Mouse (Mus musculus) stomach, embryonic 16.5 days (tissue): ENCODE data around the gene Ndufs7. TPM values are rescaled to one million over a fixed set of nuclear protein-coding genes. Genes with fewer than 3 reads are reported as not detected.
A peak's percentile ranks its signal among the peaks of the same experiment; 100 is the strongest.
"Not testable (repeated sequence)": the region's sequence is repeated elsewhere in the genome, so short reads cannot be mapped to it uniquely, and the experiment has no call there.

ENCODE experiments used
- ATAC-seq: fragments of 200-750 bp; cut with Nextera tagmentation; 2 replicates; pipeline ENCODE4 v1.8.0; 2017; ENCODE audit warnings: moderate number of reproducible peaks, moderate TSS enrichment; ENCODE audit not compliant: insufficient read depth, low FRiP score
- H3K27ac ChIP-seq: fragments of 300-500 bp; sonication (generic); 2 replicates; pipeline ENCODE4 v1.5.1; 2014; ENCODE audit warnings: low read length
- H3K27me3 ChIP-seq: fragments of 300-500 bp; sonication (generic); 2 replicates; pipeline ENCODE4 v1.6.1; 2014; ENCODE audit warnings: low read length, control low read depth, mixed read lengths; ENCODE audit not compliant: control insufficient read depth, insufficient read depth
- H3K36me3 ChIP-seq: fragments of 300-500 bp; sonication (generic); 2 replicates; pipeline ENCODE4 v1.6.1; 2014; ENCODE audit warnings: low read length; ENCODE audit not compliant: control insufficient read depth, insufficient read depth
- H3K4me1 ChIP-seq: fragments of 300-500 bp; sonication (generic); 2 replicates; pipeline ENCODE4 v1.6.1; 2014; ENCODE audit warnings: low read length, control low read depth, mixed read lengths; ENCODE audit not compliant: control insufficient read depth, insufficient read depth
- H3K4me2 ChIP-seq: fragments of 300-500 bp; sonication (generic); 2 replicates; pipeline ENCODE4 v1.6.1; 2014; ENCODE audit warnings: low read depth, low read length, mixed read lengths
- H3K4me3 ChIP-seq: fragments of 300-500 bp; sonication (generic); replicated peaks from 2 replicates; pipeline ENCODE4 v1.5.1; 2014; ENCODE audit warnings: mild to moderate bottlenecking, low read length
- H3K9ac ChIP-seq: fragments of 300-500 bp; sonication (generic); 2 replicates; pipeline ENCODE4 v1.6.1; 2014; ENCODE audit warnings: low read length
- H3K9me3 ChIP-seq: fragments of 300-500 bp; sonication (generic); replicated peaks from 2 replicates; pipeline ENCODE4 v1.6.1; 2016; ENCODE audit warnings: low read length, control low read depth; ENCODE audit not compliant: control insufficient read depth
- WGBS: fragments of 180-500 bp; shearing (Covaris S2); extraction: QIAGEN DNeasy Blood & Tissue Kit; methylation state at CpG from one replicate; pipeline ENCODE4 v1.1.7; 2014; 5-methylcytosine and 5-hydroxymethylcytosine counted together
- polyA plus RNA-seq: library from polyadenylated mRNA; unstranded; fragments of >200 nt; fragmentation: Nextera tagmentation; extraction: Ambion mirVana; gene quantifications from 2 replicates; pipeline ENCODE4 v1.2.1, GENCODE M21; 2015

The Ndufs7 gene
- 340 and 344 TPM in 2 replicates for polyA plus RNA-seq

GRCm38 (mm10) chr10:80248971-80249640 is at the start of gene Ndufs7:
Ndufs7 (plus strand) TSS chr10:80249121.
- ATAC-seq, result peak; percentile 89
- Histone ChIP-seq H3K36me3 (no peaks in the 10 kb centered on the region), H3K4me1 (peaks cover 19% of the 10 kb centered on the region), H3K9ac (peak within 1 kb of the TSS; percentile 94), H3K9me3 (no peaks in the 10 kb centered on the region), H3K4me2 (peak within 1 kb of the TSS; percentile 90), H3K4me3 (peak within 1 kb of the TSS; percentile 88), H3K27ac (peak within 1 kb of the TSS; percentile 92), H3K27me3 (no peaks in the 10 kb centered on the region)
- WGBS, result under 1% methylated on average over 53 of the region's 53 CpGs

DNA sequence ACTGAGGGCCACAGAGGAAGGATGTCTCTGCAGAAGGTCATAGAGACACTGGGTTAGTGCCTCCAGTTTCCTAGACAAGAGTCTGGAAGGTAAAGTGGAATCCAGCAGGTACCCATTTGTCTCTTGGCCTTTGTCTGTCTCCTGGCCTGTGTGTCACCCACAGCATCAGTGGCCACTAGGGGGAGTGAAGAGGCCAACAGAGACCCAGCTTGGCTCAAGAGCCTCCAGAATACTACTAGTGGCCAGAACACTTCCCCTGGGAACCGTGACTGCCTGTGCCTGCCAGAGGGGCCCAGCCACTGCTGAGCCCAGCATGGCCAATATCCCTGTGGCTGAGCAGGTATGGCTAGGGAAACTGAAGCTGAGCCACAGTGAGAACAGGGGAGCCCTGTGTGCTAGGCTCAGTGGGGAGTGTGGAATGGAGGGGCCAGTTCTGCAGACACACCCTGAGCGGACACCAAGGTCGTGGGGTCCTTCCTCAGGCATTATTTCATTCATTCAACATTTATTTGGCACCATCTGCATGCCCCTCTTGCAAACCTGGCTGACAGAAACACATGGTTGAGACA is 49.4 kb upstream of the Ndufs7 start:
- no peaks in the 10 kb centered on the region for H3K9me3 ChIP-seq
- no peaks in the 10 kb centered on the region for H3K36me3 ChIP-seq
- no peak overlapping the region for H3K27ac ChIP-seq
- ATAC-seq, result peak; percentile 86
- H3K4me2 ChIP-seq, result no peak overlapping the region
- H3K27me3 ChIP-seq, result no peaks in the 10 kb centered on the region
- H3K4me1 ChIP-seq, result peaks cover 6% of the 10 kb centered on the region; the same call in 1 of the 2 replicates
- no peak overlapping the region for H3K9ac ChIP-seq
- WGBS, result 50% methylated on average over 3 of the region's 3 CpGs
- H3K4me3 ChIP-seq, result no peak overlapping the region

DNA sequence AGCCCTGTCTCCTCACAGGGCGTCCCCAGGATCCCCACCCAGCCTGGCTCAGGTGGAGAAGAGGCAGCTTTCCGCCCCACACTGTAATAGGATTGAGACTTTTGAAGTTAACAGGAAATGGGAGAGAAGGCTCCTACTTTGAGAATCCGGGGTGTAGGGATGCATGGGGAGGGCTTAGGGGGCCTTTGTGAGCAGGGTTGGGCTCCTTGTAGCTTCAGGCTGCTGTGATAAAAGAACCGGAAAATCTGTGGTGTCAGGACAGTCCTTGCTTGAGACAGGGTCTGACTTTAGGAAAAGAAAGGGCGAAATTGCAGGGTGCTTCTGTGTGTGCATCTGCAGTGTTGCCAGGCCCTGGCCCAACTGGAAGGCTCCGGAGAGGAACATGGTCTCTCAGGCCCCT is 48.4 kb upstream of the Ndufs7 start:
- Histone ChIP-seq H3K9me3 (no peaks in the 10 kb centered on the region), H3K4me3 (no peak overlapping the region), H3K4me2 (no peak overlapping the region), H3K4me1 (peaks cover 6% of the 10 kb centered on the region; the same call in 1 of the 2 replicates), H3K27me3 (no peaks in the 10 kb centered on the region), H3K9ac (no peak overlapping the region), H3K36me3 (no peaks in the 10 kb centered on the region), H3K27ac (no peak overlapping the region)
- WGBS, result 77% methylated on average over 6 of the region's 6 CpGs
- ATAC-seq, result no peak

- Histone ChIP-seq H3K4me2 (no peak overlapping the region), H3K36me3 (no peaks in the 10 kb centered on the region), H3K4me3 (no peak overlapping the region), H3K4me1 (peaks cover 6% of the 10 kb centered on the region; the same call in 1 of the 2 replicates), H3K27me3 (no peaks in the 10 kb centered on the region), H3K27ac (no peak overlapping the region), H3K9me3 (no peaks in the 10 kb centered on the region), H3K9ac (peak overlapping the region; percentile 52)
- 16% methylated on average over 7 of the region's 7 CpGs for WGBS
- ATAC-seq, result no peak
These were observed 44.9 kb upstream of the Ndufs7 start for GRCm38 (mm10) chr10:80204055-80204454.

GRCm38 (mm10) chr10:80207201-80207600 is 41.7 kb upstream of the Ndufs7 start:
- peaks cover 3% of the 10 kb centered on the region; the same call in 1 of the 2 replicates for H3K4me1 ChIP-seq
- H3K9ac ChIP-seq, result no peak overlapping the region
- no peak overlapping the region for H3K27ac ChIP-seq
- no peaks in the 10 kb centered on the region for H3K36me3 ChIP-seq
- ATAC-seq, result no peak
- 71% methylated on average over 1 of the region's 1 CpGs for WGBS
- H3K9me3 ChIP-seq, result no peaks in the 10 kb centered on the region
- no peaks in the 10 kb centered on the region for H3K27me3 ChIP-seq
- no peak overlapping the region for H3K4me3 ChIP-seq
- no peak overlapping the region for H3K4me2 ChIP-seq

DNA sequence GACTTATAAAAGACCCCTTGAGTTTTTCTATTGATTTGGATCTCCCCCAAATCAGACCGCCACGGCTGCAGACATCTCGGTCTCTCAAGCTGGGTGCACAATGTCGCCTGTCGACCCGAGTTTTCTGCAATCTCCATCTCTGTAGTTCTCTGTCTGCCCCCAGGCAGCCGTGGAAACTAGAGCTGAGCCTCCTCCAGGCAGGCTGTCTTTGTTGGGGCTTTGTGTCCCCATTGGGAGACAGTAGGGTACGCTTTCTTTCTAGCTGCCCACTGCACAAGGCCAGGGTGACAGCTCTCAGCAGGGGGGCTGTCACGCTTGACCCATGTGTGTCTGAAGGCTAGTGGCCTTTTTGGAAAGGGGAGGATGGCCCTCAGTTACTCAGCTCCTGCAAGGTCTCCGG is 41.2 kb upstream of the Ndufs7 start:
- Histone ChIP-seq H3K4me3 (no peak overlapping the region), H3K9ac (no peak overlapping the region), H3K27ac (no peak overlapping the region), H3K9me3 (no peaks in the 10 kb centered on the region), H3K36me3 (no peaks in the 10 kb centered on the region), H3K4me1 (peaks cover 3% of the 10 kb centered on the region; the same call in 1 of the 2 replicates), H3K4me2 (no peak overlapping the region), H3K27me3 (no peaks in the 10 kb centered on the region)
- WGBS, result 73% methylated on average over 10 of the region's 10 CpGs
- no peak for ATAC-seq

DNA sequence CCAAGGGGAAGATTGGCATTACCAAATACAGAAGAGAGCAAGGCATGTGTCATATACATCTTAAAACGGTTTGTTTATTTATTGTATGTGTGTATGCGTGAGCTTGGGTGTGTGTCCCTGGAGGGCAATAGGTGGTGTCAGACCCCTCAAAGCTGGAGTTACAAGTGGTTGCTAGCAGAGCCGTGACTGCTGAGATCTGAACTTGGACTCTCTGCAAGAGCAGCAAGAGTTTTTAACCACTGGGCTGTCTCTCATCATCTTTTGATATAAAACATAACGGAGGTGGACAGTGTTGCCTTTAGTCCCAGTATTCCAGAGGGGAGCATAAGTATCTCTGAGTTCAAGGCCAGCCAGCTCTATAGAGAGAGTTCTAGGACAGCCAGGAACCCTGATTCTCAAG is 40.7 kb upstream of the Ndufs7 start:
- no peaks in the 10 kb centered on the region for H3K27me3 ChIP-seq
- 74% methylated on average over 4 of the region's 4 CpGs for WGBS

DNA sequence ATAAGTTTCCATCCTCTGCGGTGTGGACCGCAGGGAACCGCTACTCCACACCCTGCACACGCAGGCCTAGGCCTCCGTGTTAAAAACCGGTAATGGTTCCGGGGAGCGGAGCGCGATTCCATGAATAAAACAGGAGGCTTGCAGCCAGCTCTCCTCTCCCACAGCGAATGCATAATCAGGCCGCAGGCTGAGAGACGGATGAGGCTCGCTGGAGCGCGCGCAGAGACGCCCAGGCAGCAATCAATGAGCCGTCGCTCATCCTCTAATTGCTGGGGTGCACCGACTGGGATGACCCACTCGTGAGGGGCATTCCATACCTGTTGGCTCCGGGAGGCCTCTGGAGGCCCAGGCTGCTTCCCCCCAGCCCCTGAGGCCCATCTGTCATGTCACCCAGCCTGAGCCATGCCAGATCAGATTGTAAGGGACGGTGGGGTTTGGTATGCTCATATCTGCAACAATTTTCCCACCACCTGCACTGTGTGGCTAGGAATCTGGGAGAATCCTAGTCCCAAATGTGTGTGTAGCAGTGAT is 40.0 kb upstream of the Ndufs7 start:
- H3K27me3 ChIP-seq, result no peaks in the 10 kb centered on the region
- ATAC-seq, result no peak
- H3K4me1 ChIP-seq, result peaks cover under 1% of the 10 kb centered on the region; the same call in 1 of the 2 replicates
- H3K9me3 ChIP-seq, result no peaks in the 10 kb centered on the region
- H3K36me3 ChIP-seq, result no peaks in the 10 kb centered on the region
- H3K4me3 ChIP-seq, result no peak overlapping the region
- H3K27ac ChIP-seq, result no peak overlapping the region
- WGBS, result 16% methylated on average over 24 of the region's 24 CpGs
- peak overlapping the region; percentile 50 for H3K9ac ChIP-seq
- H3K4me2 ChIP-seq, result no peak overlapping the region

More for the DNA sequence above, 40.7 kb upstream of the Ndufs7 start:
- no peaks in the 10 kb centered on the region for H3K36me3 ChIP-seq
- ATAC-seq, result no peak
- H3K9ac ChIP-seq, result no peak overlapping the region
- H3K4me1 ChIP-seq, result peaks cover 3% of the 10 kb centered on the region; the same call in 1 of the 2 replicates
- H3K4me2 ChIP-seq, result no peak overlapping the region
- no peak overlapping the region for H3K4me3 ChIP-seq
- H3K27ac ChIP-seq, result no peak overlapping the region
- H3K9me3 ChIP-seq, result no peaks in the 10 kb centered on the region

GRCm38 (mm10) chr10:80211547-80212103 is 37.3 kb upstream of the Ndufs7 start:
- not testable (repeated sequence) for H3K36me3 ChIP-seq, H3K4me2 ChIP-seq, H3K4me1 ChIP-seq, H3K9ac ChIP-seq, H3K9me3 ChIP-seq, H3K27ac ChIP-seq, H3K4me3 ChIP-seq, H3K27me3 ChIP-seq, ATAC-seq
- 67% methylated on average over 7 of the region's 7 CpGs for WGBS
